Mouse (Mus musculus): Measurements from ENCODE around the gene 5330417C22Rik. TPM values are rescaled to one million over a fixed set of nuclear protein-coding genes. Genes with fewer than 3 reads are reported as not detected.
"Not testable (repeated sequence)": the region's sequence is repeated elsewhere in the genome, so short reads cannot be mapped to it uniquely, and the experiment has no call there.

The 5330417C22Rik gene
- total RNA-seq (2021) = 1 to 10 TPM; 1.7 to 5.3 TPM
- long read RNA-seq, experiment 1, partial matches to known transcripts = 4 of 5 reads
- long read RNA-seq, experiment 1, other reads (novel, unspliced or antisense) = 1 of 5 reads
- long read RNA-seq, experiment 2 = 0 reads

- peak; percentile 19 to 33 for DNase-seq
These were observed at the start of gene 5330417C22Rik for GRCm38 (mm10) chr3:108536517-108537260. Gene 5330417C22Rik (minus strand): TSS chr3:108536536.

- no peak for DNase-seq
These were observed 48.2 kb upstream of the 5330417C22Rik start for GRCm38 (mm10) chr3:108584580-108584979.

GRCm38 (mm10) chr3:108574018-108574417 lies 37.7 kb upstream of the 5330417C22Rik start:
- no peak for DNase-seq

GRCm38 (mm10) chr3:108572309-108573010 lies 36.1 kb upstream of the 5330417C22Rik start:
- DNase-seq = no peak

- DNase-seq = peak; percentile 96 to 97
These were observed 35.3 kb upstream of the 5330417C22Rik start, which contains the start of gene Taf13 for GRCm38 (mm10) chr3:108571443-108572294. Gene Taf13 (plus strand): TSS chr3:108571698.

GRCm38 (mm10) chr3:108570813-108571212 lies 34.5 kb upstream of the 5330417C22Rik start:
- no peak for DNase-seq

GRCm38 (mm10) chr3:108569636-108570035 lies 33.3 kb upstream of the 5330417C22Rik start:
- not testable (repeated sequence) for DNase-seq

- no peak for DNase-seq
These were observed 31.9 kb upstream of the 5330417C22Rik start for GRCm38 (mm10) chr3:108567990-108568877.

GRCm38 (mm10) chr3:108563309-108563708 lies 27.0 kb upstream of the 5330417C22Rik start:
- DNase-seq = peak; percentile 79 to 86

- peak; percentile 8 to 23 for DNase-seq
These were observed 26.5 kb upstream of the 5330417C22Rik start for GRCm38 (mm10) chr3:108562777-108563271.

- peak; percentile 96 for DNase-seq
These were observed 25.9 kb upstream of the 5330417C22Rik start, which contains the start of gene Tmem167b for GRCm38 (mm10) chr3:108562133-108562730. Gene Tmem167b (minus strand): TSS chr3:108562466.

- no peak for DNase-seq
These were observed 21.6 kb upstream of the 5330417C22Rik start for GRCm38 (mm10) chr3:108557888-108558287.

- DNase-seq = peak; percentile 92 to 94
These were observed 18.4 kb upstream of the 5330417C22Rik start for GRCm38 (mm10) chr3:108554587-108555312.

GRCm38 (mm10) chr3:108554111-108554561 lies 17.8 kb upstream of the 5330417C22Rik start:
- DNase-seq = peak; percentile 37 to 59

GRCm38 (mm10) chr3:108542299-108542698 lies 6.0 kb upstream of the 5330417C22Rik start:
- no peak for DNase-seq

- peak; percentile 86 to 87 for DNase-seq
These were observed 967 bp upstream of the 5330417C22Rik start for GRCm38 (mm10) chr3:108537303-108537702.

GRCm38 (mm10) chr3:108535896-108536516 lies 330 bp downstream of the 5330417C22Rik start:
- DNase-seq = no peak

- peak; percentile 39 to 54 for DNase-seq
These were observed 2.4 kb downstream of the 5330417C22Rik start, which contains the start of gene 1700013F07Rik for GRCm38 (mm10) chr3:108533951-108534350. Gene 1700013F07Rik (plus strand): TSS chr3:108534150.

Data from adrenal gland, postnatal 36 days (tissue).